Mouse (Mus musculus) heart, adult 8-10 months (tissue): ENCODE measurements around the gene Cyp2f2. TPM values are rescaled to one million over a fixed set of nuclear protein-coding genes. Genes with fewer than 3 reads are reported as not detected.
A peak's percentile ranks its signal among the peaks of the same experiment; 100 is the strongest.

Source experiments
- DNase-seq: peaks from one replicate; pipeline ENCODE4 v3.0.0; 2022; ENCODE audit warnings: low spot score
- total RNA-seq, 4 experiments: library from RNA; stranded (reverse); gene quantifications; 2 replicates each; pipeline ENCODE4 v1.2.4; 2022

The Cyp2f2 gene
- total RNA-seq, 4 experiments from 2014 or later, result 0.60 to 6.6 (median 1.4) TPM

DNA sequence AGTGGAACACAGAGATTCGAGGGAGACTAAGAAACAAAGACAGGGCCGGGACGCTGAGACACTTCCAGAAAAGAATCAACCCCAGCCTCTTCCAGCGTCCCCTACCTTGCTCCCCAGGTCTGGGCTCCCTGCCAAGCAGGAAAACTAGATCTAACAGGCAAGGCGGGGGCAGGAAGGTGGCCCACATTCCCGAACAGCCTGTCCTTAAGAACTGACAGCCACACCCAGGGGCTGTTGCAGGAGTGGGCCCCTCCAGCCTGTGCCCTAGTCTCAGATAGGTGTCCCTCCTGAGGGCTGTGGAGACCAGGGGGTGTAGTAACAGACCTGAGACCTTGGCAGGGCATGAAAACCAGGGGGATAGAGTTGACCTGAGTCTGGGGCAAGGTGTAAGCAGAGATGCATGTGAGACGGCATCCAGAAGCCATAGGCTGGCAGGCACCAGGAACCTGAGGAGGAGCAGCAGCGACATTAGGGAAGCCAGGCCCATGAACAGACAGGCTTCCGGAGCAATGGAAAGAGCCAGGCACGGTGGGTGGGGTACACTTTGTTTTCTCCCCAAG, 33.6 kb downstream of the Cyp2f2 start, which contains the start of gene Cyp2t4:
Cyp2t4 (plus strand) TSS at position 510 of the 560 bp plus-strand sequence.
- DNase-seq, result peak; percentile 60

DNA sequence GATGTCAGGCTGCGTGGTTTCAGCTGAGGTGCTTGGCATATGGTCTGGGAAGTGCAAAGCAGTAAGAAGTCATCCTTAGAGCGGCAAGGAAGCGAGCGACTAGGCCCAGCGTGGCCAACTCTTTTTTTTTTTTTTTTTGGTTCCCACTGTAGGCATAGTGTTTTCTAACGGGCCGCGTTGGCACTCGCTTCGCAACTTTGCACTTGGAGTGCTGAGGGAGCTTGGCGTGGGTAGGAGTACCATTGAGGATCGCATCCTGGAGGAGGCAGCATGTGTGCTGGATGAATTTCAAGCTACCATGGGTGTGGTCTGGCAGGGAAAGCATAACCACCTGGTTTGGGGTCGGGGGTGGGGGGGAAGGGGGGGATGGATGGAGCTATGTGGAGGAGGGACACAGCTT, 36.3 kb downstream of the Cyp2f2 start:
- DNase-seq, result no peak

- no peak for DNase-seq
These were observed 38.5 kb downstream of the Cyp2f2 start for GRCm38 (mm10) chr7:27158171-27158570.

- no peak for DNase-seq
These were observed 39.5 kb downstream of the Cyp2f2 start for GRCm38 (mm10) chr7:27159256-27159655.

DNA sequence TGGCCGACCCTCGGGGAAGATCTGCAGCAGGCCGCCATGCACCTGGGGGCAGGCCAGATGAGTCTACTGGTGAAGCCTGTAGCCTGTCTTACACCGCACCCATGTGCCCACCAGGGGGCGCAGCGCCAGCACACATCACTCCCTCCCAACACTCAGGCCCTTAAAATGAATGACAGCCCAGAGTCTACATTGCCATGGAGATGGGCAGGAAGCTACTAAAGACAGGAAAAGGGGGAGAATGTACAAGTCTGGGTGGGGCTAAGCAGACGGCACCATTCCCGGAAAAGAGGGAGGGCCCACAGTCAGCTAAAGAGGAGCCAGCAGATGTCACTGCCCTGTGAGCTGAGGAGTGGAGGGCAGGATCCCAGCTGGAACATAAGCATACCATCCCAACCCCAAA, 40.2 kb downstream of the Cyp2f2 start:
- DNase-seq, result peak; percentile 88

GRCm38 (mm10) chr7:27160921-27161320, 41.2 kb downstream of the Cyp2f2 start:
- no peak for DNase-seq

DNA sequence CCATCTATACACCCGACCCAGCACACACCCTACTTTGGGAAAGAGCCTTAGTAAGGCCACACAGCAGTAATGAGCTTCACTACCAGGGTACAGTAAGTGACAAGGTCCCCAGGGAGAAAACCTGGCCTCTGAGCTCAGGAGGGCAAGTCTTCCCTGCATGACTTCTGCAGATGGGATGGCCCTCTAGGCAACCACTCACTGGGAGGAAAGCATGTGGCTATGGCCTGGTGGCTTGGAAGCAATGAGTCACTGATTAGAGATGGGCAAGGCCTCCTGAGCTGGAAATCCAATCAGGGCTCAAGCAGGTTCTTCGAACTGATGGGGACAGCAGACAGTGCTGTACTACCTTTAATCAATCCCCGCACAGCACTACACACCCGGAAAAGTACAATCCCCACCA, 42.0 kb downstream of the Cyp2f2 start:
- no peak for DNase-seq

DNA sequence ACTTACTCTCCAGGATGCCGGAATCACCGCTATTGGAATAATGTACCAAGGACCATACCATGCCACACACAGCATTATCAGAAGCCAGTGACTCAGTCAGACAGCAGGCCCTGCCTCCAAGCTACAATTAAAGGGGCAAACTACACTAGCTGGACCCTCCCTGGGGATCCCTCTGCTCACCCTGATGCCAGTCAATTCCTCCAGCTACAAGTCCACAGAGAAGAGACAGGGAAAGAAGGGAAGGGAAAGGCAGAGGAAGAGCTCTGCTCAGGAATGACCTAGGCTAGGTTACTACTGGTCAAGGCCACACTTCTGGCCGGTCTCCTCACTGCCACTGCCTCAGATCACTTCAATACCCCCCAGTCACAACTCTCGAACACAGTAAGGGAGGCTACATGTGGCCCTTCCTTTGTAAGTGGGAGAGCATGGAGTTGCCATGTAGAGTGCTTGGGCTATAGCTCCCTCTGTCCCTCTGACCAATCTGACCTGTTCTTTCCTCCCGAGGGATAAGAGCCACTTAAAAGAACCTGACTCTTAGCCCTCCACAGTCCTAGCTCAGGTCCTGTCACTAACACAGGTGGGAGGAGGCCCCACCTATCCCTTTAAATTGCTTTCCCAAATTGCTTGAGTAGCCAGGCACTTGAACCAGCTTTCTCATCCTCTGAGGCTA, 43.2 kb downstream of the Cyp2f2 start:
- DNase-seq, result no peak

- DNase-seq, result no peak
These were observed 43.7 kb downstream of the Cyp2f2 start for GRCm38 (mm10) chr7:27163450-27163805.

DNA sequence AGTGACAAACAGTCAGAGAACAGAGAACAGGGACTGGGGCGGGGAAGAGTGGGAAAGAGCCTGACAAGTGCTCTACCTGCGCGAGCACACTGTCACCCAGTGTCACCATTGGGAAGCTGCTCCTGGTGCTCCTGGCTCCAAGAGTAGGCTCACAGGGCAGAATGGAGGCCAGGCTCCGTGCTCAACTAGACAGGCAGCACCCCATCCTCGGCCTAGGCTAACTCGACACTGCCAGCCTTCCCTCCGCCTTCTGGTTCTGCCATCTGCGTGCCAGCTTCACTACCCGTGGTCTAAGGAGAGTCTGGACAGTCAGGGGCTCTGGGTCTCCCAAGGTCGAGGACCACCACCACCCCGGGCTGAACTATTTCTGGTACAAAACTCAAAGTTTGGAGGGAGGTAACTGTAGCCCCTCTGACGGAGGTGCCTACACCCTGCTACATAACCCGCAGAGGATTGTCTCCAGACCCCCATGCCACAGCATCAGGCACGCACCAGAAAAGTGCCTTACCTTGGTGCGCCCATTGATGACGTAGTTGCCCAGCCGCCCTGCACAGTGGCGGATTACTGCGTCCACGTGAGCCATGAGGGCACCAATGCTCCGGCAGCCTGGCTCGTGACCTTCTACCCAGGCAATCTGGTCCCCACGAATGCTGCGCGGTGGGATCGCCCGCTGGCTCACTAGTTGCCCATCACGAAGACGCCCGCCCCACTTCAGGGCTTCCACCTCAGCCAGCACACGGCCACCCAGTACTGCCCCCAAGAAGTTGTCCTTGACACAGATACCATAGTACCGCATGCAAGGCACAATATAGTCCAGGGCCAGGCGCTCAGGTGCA, 44.6 kb downstream of the Cyp2f2 start:
- DNase-seq, result no peak

GRCm38 (mm10) chr7:27165007-27165655, 45.4 kb downstream of the Cyp2f2 start:
- no peak for DNase-seq

DNA sequence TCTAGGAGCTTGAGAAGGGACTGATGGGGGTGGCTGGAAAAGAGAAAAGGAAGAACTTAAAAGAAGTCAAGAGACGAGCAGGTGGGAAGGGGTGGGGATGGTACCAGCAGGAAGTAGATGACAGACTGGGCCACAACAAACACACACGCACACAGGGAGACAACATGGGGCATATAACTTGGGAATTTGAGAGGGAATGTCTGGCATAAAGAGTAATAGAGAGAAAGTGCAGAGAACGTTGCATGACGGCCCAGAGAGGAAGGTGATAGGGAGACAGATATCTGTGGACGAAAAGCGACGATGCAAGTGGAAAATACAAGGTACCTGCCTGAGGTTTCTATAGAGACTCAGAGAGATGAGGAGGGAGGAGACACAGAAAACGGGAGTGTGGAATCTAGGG, 46.0 kb downstream of the Cyp2f2 start:
- no peak for DNase-seq

GRCm38 (mm10) chr7:27166229-27166613, 46.5 kb downstream of the Cyp2f2 start:
- peak; percentile 88 for DNase-seq

DNA sequence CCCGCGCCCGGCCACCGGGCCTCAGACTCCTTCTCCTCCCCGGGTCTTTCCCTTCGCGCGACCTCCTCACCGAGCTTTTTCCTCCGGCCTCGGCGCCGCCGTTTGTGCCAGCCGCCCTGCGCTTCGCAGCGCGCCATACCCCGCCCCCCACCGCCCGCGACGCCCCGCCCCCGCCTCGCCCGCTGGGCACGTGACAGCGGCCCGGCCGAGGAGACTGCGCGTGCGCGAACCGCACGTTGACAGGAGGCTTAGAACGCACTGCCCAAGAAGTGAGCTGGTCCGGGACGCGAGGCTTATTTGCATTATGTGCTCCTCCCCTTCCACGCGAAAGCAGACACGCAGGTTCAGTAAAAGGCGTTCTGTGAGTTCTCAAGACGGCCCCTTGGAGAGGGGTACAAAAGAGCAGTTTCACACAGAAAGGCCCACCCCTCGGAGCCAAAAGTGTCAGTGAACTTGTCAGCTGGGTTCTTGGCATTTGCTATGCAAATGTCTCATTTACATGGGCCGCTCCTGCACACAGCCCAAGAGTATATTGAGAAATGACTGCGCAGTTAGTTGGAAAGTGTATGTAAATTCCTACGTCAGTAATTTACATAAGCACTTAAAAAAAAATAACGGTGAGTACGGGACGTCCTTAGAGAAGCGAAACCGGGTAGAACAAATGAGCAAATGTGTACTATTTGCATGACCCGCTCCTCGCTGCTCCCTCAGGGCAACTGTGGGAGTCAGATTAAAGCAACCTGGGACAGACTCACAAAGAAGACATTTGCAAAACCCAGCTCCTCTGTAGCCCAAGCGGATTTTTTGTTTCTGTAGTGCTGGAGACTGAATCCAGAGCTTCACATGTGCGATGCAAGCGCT, 47.1 kb downstream of the Cyp2f2 start, which contains the start of gene Egln2:
Egln2 (minus strand) TSS at position 189 of the 861 bp plus-strand sequence.
- peak; percentile 93 for DNase-seq

DNA sequence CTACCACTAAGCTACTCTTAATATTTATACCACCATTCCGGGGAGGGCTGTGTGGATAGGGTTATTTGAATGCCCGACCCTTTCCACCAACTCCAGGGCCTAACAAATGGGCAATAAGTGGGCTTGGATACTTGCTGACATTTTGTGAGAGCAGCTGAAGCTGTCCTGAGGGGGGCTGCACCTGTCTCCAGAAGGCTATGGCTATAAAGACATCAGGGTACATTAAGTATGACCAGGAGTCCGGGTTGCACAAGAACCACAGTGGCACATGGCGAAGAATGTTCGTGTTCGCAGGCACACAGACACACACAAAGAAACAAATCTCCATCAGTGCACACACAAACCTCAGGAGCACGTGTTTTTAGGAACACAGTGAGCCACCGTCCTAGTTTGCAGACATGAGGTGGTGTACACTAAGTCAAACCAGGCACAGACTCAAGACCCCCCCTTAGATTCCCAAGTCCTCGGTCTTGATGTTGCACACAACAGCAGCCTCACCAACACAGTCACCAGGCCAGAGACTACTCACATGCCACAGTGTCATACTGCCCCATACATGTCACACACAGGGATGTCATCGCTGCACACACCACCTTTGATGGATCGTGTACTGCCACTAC, 47.9 kb downstream of the Cyp2f2 start:
- no peak for DNase-seq

DNA sequence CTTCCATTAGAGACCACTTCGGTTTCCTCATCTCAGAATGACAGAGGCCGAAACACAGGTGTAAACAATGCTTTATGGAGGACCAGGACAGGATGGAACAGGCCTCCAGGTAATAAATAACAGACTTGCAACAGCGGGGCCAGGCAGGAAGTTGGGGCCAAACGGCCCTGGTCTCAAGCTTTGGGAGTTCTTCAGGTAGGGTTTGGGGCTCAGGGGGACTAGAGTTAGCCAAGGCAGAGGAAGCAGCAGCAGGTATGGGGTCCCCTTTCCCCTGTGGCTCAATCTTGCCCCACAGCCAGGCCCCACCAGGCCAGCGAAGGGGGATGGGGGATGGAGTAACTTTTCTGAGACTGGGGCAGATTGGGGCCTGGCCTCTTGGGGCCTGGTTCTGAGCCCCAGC, 48.7 kb downstream of the Cyp2f2 start:
- no peak for DNase-seq

DNA sequence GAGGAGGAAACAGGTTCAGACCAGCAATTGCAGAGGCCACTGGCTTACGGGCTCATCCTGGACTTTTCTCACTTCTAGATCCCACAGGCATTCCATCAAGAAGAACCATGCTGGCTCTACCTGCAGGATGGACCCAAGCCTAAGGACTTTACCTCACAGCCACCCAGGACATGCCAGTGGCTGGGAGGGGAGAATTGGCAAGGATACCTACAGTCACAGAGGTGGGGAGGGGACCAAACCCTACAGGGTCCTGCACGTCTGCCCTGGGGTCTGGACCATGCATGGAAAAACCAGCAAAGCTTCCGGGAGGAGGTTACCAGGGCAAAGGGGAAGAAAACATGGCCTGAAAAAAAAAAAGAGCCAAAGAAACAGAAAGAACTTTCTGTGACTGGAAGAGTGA, 51.3 kb downstream of the Cyp2f2 start:
- DNase-seq, result no peak

DNA sequence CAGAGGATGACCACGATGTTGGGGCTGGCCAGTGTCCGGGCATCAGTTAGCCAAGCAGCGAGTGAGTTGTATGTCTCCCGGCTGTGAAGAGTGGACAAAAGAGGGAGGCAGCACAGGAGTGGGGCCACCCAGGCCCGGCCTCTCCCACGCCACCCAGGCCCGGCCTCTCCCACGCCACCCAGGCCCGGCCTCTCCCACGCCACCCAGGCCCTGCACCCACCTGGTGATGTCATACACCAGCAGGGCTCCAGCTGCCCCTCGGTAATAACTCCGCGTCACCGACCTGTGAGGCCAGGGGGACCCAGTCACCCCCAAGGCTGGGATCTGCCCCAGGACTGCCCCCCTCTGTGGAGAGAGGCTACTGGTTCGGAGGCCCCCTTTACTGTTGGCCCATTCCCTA, 54.8 kb downstream of the Cyp2f2 start:
- no peak for DNase-seq

GRCm38 (mm10) chr7:27174896-27175295, 55.2 kb downstream of the Cyp2f2 start:
- no peak for DNase-seq

DNA sequence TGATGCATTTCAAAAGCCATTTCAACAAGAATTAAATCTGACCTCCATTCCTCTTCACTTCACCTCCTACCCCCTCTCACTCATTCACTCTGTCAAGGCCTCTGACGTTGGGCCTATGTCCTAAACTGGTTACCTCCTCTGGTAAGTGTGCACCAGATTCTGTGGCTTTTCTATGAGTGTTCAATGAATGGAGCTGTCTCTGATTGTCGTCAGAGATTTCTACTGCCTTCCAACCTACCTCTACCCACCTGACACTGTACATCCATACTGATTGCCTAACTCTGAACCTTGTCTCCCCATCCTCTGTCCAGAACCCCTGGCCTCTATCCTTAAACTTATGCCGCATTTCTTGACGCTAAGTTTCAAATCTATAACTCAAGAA, 58.2 kb downstream of the Cyp2f2 start:
- DNase-seq, result no peak
